Mouse (Mus musculus): ENCODE data around the gene Gm45717. TPM values are rescaled to one million over a fixed set of nuclear protein-coding genes. Genes with fewer than 3 reads are reported as not detected.

Gm45717 gene
- total and polyA plus RNA-seq, 3 experiments = not detected

DNA sequence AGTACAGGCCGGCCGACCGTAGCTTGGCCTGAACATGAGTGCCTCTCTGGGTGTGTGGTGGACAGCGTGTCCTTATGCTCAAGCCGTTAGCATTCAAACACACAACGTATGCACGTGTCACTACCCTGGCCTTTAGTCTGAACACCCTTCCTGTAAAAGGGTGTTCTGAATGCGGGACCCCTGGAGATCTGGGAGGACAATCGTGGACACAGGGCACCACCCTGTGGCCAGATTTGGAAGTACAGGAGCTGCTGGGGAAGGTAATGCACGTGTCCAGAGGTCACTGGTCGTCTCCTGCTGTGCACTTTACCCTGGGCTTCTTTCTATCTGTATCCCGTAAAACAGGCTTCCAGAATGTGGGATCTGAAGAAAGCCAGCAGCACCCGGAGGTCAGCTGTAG lies 52.5 kb downstream of the Gm45717 start (continued):
- TF ChIP-seq NRF1 (IDR thresholded peaks at IDR 0.05; ENCODE audit: insufficient read depth, low read depth, low read length, poor library complexity, severe bottlenecking) (no peak), RCOR1 (IDR thresholded peaks at IDR 0.05; ENCODE audit: low read depth, low read length) (no peak), MYC (IDR thresholded peaks at IDR 0.05; ENCODE audit: low read depth, low read length) (peak; percentile 89), KAT2A (conservative IDR thresholded peaks at IDR 0.05; ENCODE audit: low read depth, low read length) (no peak), NELFE (IDR thresholded peaks at IDR 0.05; ENCODE audit: low read depth, low read length) (no peak), GABPA (IDR thresholded peaks at IDR 0.05; ENCODE audit: low read depth, low read length) (no peak), CHD2 (IDR thresholded peaks at IDR 0.05; ENCODE audit: low read length) (no peak), MAX (IDR thresholded peaks at IDR 0.05; ENCODE audit: low read length) (peak; percentile 78), TBP (IDR thresholded peaks at IDR 0.05; ENCODE audit: low read depth, low read length) (no peak), ELF1 (IDR thresholded peaks at IDR 0.05; ENCODE audit: low read depth, low read length) (no peak), ZMIZ1 (IDR thresholded peaks at IDR 0.05; ENCODE audit: low read depth, low read length) (no peak), POLR2A (IDR thresholded peaks at IDR 0.05; ENCODE audit: control insufficient read depth in 1 of 2, insufficient read depth in 1 of 2, low read depth in 1 of 2, low read length in 2 of 2, poor library complexity in 1 of 2) (no peak), ZKSCAN1 (IDR thresholded peaks at IDR 0.05; ENCODE audit: low read depth, low read length) (no peak), ETS1 (IDR thresholded peaks at IDR 0.05; ENCODE audit: low read depth, low read length) (no peak), MAZ (IDR thresholded peaks at IDR 0.05; ENCODE audit: low read depth, low read length) (no peak), MAFK (IDR thresholded peaks at IDR 0.05; ENCODE audit: borderline replicate concordance, low read depth, low read length) (no peak), USF1 (IDR thresholded peaks at IDR 0.05; ENCODE audit: low read depth, low read length) (no peak), JUND (IDR thresholded peaks at IDR 0.05; ENCODE audit: low read depth, low read length) (no peak)

DNA sequence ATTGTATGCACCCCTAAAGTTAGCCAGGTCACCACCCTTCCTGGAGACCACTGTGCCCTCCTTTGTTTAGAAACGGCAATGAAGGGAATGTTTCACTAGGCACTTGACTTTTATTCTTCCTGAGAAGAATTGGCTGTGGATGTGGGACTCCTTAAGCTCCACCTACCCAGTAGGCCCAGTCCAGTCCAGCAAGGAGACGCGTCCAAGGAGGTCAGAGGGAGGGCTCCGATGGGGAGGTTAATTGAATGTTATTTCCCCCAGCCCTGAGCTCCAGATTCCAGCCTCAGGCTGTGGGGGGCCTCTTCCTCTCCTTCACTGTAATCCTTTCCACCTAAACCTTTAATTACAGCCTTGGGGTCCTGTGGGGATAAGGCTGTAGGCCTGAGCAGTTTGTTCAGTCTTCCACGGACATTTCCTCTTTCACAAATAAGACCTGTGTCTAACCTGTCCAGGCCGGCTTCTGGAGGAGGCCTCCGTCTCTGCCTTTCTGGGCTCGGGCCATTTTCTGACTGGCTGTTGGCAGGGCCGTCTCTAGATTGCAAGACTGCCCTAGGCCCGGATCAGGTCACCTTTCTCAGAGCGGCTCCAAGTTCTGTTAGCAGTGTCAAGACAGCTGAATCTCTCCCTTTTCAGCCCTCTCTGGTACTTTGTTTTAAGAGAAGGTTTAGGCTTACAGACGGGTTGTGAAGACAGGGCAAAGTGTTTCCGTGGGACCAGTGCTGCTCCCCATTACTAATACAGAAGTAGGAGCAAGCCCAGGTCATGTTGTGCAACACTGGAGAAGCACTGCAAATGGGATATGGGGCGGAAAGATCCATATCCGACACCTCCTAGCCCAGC lies 53.5 kb downstream of the Gm45717 start:
- H3K36me3 ChIP-seq (ENCODE audit: control insufficient read depth in 1 of 2, insufficient read depth in 2 of 2, low read length in 2 of 2) = no peaks in the 10 kb centered on the region
- H3K4me3 ChIP-seq (ENCODE audit: control insufficient read depth in 1 of 2, insufficient read depth in 1 of 2, low read depth in 2 of 2, low read length in 2 of 2) = no peak overlapping the region
- H3K27ac ChIP-seq (ENCODE audit: control insufficient read depth, low read depth, low read length) = no peak overlapping the region
- H3K79me2 ChIP-seq (ENCODE audit: control insufficient read depth, insufficient read depth, low read length, poor library complexity) = no peaks in the 10 kb centered on the region
- no peaks in the 10 kb centered on the region for H3K4me1 ChIP-seq (ENCODE audit: control insufficient read depth in 1 of 2, insufficient read depth in 2 of 2, low read length in 2 of 2)
- TF ChIP-seq TBP (IDR thresholded peaks at IDR 0.05; ENCODE audit: low read depth, low read length) (no peak), SMC3 (IDR thresholded peaks at IDR 0.05; ENCODE audit: low read depth, low read length) (no peak)
- H3K9ac ChIP-seq (ENCODE audit: control insufficient read depth, low read depth, low read length, poor library complexity, severe bottlenecking) = no peak overlapping the region
- H3K9me3 ChIP-seq (replicated peaks; ENCODE audit: insufficient read depth, low read length) = no peaks in the 10 kb centered on the region
- H3K27me3 ChIP-seq (ENCODE audit: control insufficient read depth in 1 of 2, insufficient read depth in 2 of 2, low read length in 2 of 2) = no peaks in the 10 kb centered on the region
- no peak for DNase-seq (ENCODE audit: low read depth, low spot score)
